Comparison of ENCODE assay signal across 9 mouse cellular contexts in genomic region chr17:31377961-31378360, GRCm38 (mm10). TPM values are rescaled to one million over a fixed set of nuclear protein-coding genes. Genes with fewer than 3 reads are reported as not detected.
A peak's percentile ranks its signal among the peaks of the same experiment; 100 is the strongest.
DNase-seq lines count a peak whose midpoint lies in the region; ATAC-seq and TF ChIP-seq lines count a peak whose summit lies in the region.
"Had no signal": no experiment of that assay in that cellular context is flagged by ENCODE, and none has a peak within 500 bp of the region (broad histone marks: within the 10 kb centered on the region; RNA-seq: fewer than 3 reads in every experiment).

No protein-coding gene starts in this region.

- peak; percentile 45 for DNase-seq in liver, adult 2 months (ENCODE audit: extremely low read depth, low read depth, low spot score)
- peak; percentile 55 to 72 for DNase-seq in cerebellum, postnatal 4 days (ENCODE audit: low spot score in 2 of 2)
- DNase-seq in gastrocnemius, adult 2 months = peak; percentile 68
- DNase-seq in left cerebral cortex, postnatal 25 days (ENCODE audit: low spot score in 2 of 2) = peak; percentile 75 to 79
- DNase-seq in splenic B cell, adult 2 months (ENCODE audit: low read depth, low spot score) = peak; percentile 71

- H3K36me3 ChIP-seq in liver, adult 2 months (ENCODE audit: control insufficient read depth, insufficient read depth, low read length) = no peaks in the 10 kb centered on the region
- no peaks in the 10 kb centered on the region for H3K36me3 ChIP-seq in liver, embryonic 12.5 days
- H3K36me3 ChIP-seq in intestine, embryonic 15.5 days = no peaks in the 10 kb centered on the region
- no peaks in the 10 kb centered on the region for H3K36me3 ChIP-seq in midbrain, embryonic 16.5 days (ENCODE audit: control insufficient read depth, insufficient read depth, low read length)
- H3K36me3 ChIP-seq in splenic B cell, adult 2 months (ENCODE audit: control insufficient read depth, insufficient read depth, low read length, poor library complexity, severe bottlenecking) = no peaks in the 10 kb centered on the region
- H3K36me3 ChIP-seq: stomach, embryonic 15.5 days had no signal

- no peak for ATAC-seq in liver, embryonic 12.5 days
- no peak for ATAC-seq in intestine, embryonic 15.5 days
- ATAC-seq in midbrain, embryonic 16.5 days = no peak

- H3K4me2 ChIP-seq in liver, embryonic 12.5 days = no peak overlapping the region
- 0 out of 2 replicates have a peak overlapping the region, but pooled peaks have one; percentile 4 for H3K4me2 ChIP-seq in intestine, embryonic 15.5 days (replicated peaks)
- H3K4me2 ChIP-seq in midbrain, embryonic 16.5 days (ENCODE audit: low read length) = peak overlapping the region; percentile 33
- H3K4me2 ChIP-seq: stomach, embryonic 15.5 days had no signal

- H3K9me3 ChIP-seq in liver, embryonic 12.5 days (replicated peaks) = no peaks in the 10 kb centered on the region
- no peaks in the 10 kb centered on the region for H3K9me3 ChIP-seq in intestine, embryonic 15.5 days
- no peaks in the 10 kb centered on the region for H3K9me3 ChIP-seq in midbrain, embryonic 16.5 days (replicated peaks; ENCODE audit: control insufficient read depth, low read length, poor library complexity, severe bottlenecking)
- H3K9me3 ChIP-seq: stomach, embryonic 15.5 days had no signal

- intact Hi-C loops in gastrocnemius, adult 2 months (cut with DNase I) = loop anchor here (1.0 to 2.0 kb wide), 2 partner anchors 114 to 287 kb away; no protein-coding TSS in a partner anchor
- intact Hi-C loops in left cerebral cortex, postnatal 25 days (cut with DNase I) = loop anchor here (1.0 to 2.0 kb wide), 2 partner anchors 71 to 114 kb away; no protein-coding TSS in a partner anchor

- no peaks in the 10 kb centered on the region for H3K27me3 ChIP-seq in liver, adult 2 months (ENCODE audit: control insufficient read depth, insufficient read depth, low read length)
- H3K27me3 ChIP-seq in liver, embryonic 12.5 days (replicated peaks) = peaks cover 9% of the 10 kb centered on the region
- no peaks in the 10 kb centered on the region for H3K27me3 ChIP-seq in intestine, embryonic 15.5 days (replicated peaks)
- H3K27me3 ChIP-seq in midbrain, embryonic 16.5 days (ENCODE audit: control insufficient read depth, insufficient read depth, low read depth, low read length) = no peaks in the 10 kb centered on the region
- no peaks in the 10 kb centered on the region for H3K27me3 ChIP-seq in splenic B cell, adult 2 months (ENCODE audit: control insufficient read depth, insufficient read depth, low read length, poor library complexity, severe bottlenecking)
- H3K27me3 ChIP-seq: stomach, embryonic 15.5 days had no signal

- H3K79me2 ChIP-seq in liver, adult 2 months (ENCODE audit: control insufficient read depth, insufficient read depth, low read length) = no peaks in the 10 kb centered on the region

- 34% methylated on average over 7 of the region's 7 CpGs for WGBS in liver, adult 2 months
- 12% methylated on average over 7 of the region's 7 CpGs for WGBS in liver, embryonic 12.5 days (ENCODE audit: insufficient replicate concordance)
- 12% methylated on average over 7 of the region's 7 CpGs for WGBS in intestine, embryonic 15.5 days
- 9% methylated on average over 7 of the region's 7 CpGs for WGBS in midbrain, embryonic 16.5 days

- no peak for TF ChIP-seq POLR2A in liver, adult 2 months (IDR thresholded peaks at IDR 0.05; ENCODE audit: extremely low read depth, insufficient read depth, low read length)

- H3K9ac ChIP-seq in liver, adult 2 months (ENCODE audit: low read depth, low read length) = no peak overlapping the region
- no peak overlapping the region for H3K9ac ChIP-seq in liver, embryonic 12.5 days
- H3K9ac ChIP-seq in intestine, embryonic 15.5 days = no peak overlapping the region
- H3K9ac ChIP-seq in midbrain, embryonic 16.5 days (ENCODE audit: low read depth, low read length) = no peak overlapping the region
- H3K9ac ChIP-seq: stomach, embryonic 15.5 days had no signal

- H3K4me1 ChIP-seq in liver, adult 2 months (ENCODE audit: control insufficient read depth, insufficient read depth, low read length) = no peaks in the 10 kb centered on the region
- H3K4me1 ChIP-seq in liver, embryonic 12.5 days = no peaks in the 10 kb centered on the region
- 0 out of 2 replicates have a peak, but pooled peaks cover 9% of the 10 kb centered on the region for H3K4me1 ChIP-seq in intestine, embryonic 15.5 days (replicated peaks)
- peaks cover 7% of the 10 kb centered on the region; the same call in 1 of the 2 replicates for H3K4me1 ChIP-seq in midbrain, embryonic 16.5 days (ENCODE audit: control insufficient read depth, insufficient read depth, low read length)

- TF ChIP-seq CTCF in liver, adult 2 months (IDR thresholded peaks at IDR 0.05; ENCODE audit: low read depth, low read length) = peak; percentile 76
- peak; percentile 92 for TF ChIP-seq CTCF in gastrocnemius, adult 2 months (IDR thresholded peaks at IDR 0.05)

- no peak overlapping the region for H3K27ac ChIP-seq in liver, adult 2 months (replicated peaks; ENCODE audit: insufficient read depth, low read depth, low read length)
- no peak overlapping the region for H3K27ac ChIP-seq in liver, embryonic 12.5 days
- H3K27ac ChIP-seq in gastrocnemius, adult 2 months = no peak overlapping the region
- no peak overlapping the region for H3K27ac ChIP-seq in intestine, embryonic 15.5 days
- H3K27ac ChIP-seq in midbrain, embryonic 16.5 days (ENCODE audit: low read length) = no peak overlapping the region; the same call in 1 of the 2 replicates
- H3K27ac ChIP-seq: stomach, embryonic 15.5 days had no signal

- H3K4me3 ChIP-seq in liver, adult 2 months (ENCODE audit: insufficient read depth, low read depth, low read length) = no peak overlapping the region
- H3K4me3 ChIP-seq in liver, embryonic 12.5 days = no peak overlapping the region
- peak overlapping the region; percentile 28; the same call in 1 of the 2 replicates for H3K4me3 ChIP-seq in gastrocnemius, adult 2 months
- H3K4me3 ChIP-seq in intestine, embryonic 15.5 days (replicated peaks) = no peak overlapping the region
- H3K4me3 ChIP-seq in midbrain, embryonic 16.5 days (ENCODE audit: low read depth, low read length) = no peak overlapping the region
- H3K4me3 ChIP-seq: stomach, embryonic 15.5 days had no signal

RNA-seq across cellular contexts. Expression of gene Pde9a, which starts 8.0 kb away (rescaled TPM):
- 9.1 and 12.6 TPM in 2 replicates for total RNA-seq in liver, adult 2 months (2014; rRNA removed)
- polyA plus RNA-seq in liver, adult 2 months (2012; rRNA removed) = 51.1 and 66.9 TPM in 2 replicates
- polyA plus RNA-seq in liver, embryonic 12.5 days (2016; fragmentation: Nextera tagmentation; extraction: Ambion mirVana) = 5.6 and 6.1 TPM in 2 replicates
- total RNA-seq in gastrocnemius, adult 2 months (2021) = 1 to 10 TPM; 1.8 to 3.3 TPM
- 52.0 and 55.3 TPM in 2 replicates for polyA plus RNA-seq in intestine, embryonic 15.5 days (2015; fragmentation: Nextera tagmentation; extraction: Ambion mirVana)
- total RNA-seq in left cerebral cortex, postnatal 25 days (2021) = 10 to 100 TPM; 23.5 to 24.8 TPM
- 33.1 and 41.0 TPM in 2 replicates for polyA plus RNA-seq in midbrain, embryonic 16.5 days (2015; fragmentation: Nextera tagmentation; extraction: Ambion mirVana)
